Mouse (Mus musculus): ENCODE data around the gene Sik3. TPM values are rescaled to one million over a fixed set of nuclear protein-coding genes. Genes with fewer than 3 reads are reported as not detected.

The Sik3 gene
- polyA plus RNA-seq, 1 experiment from 2014 or later, result 9.6 TPM

DNA sequence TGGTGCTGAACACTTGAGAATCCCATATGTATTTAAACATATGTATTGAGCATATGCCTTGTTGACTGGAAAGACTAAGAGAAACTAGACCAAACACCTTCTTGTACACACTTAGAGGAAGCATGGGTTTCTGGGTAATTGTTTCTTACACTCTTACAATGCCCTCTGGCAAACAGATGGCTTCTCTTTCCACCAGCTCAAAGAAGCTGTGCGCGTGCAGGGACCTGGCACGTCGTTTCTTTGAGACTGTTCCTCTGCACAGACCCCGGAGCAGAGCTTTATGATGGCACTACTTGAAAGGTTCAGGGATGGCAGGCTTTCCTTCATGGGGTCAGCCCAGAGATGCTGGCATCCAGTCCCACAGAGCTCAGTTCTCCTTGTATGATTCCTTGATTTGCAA is 176.3 kb downstream of the Sik3 start:
- Histone ChIP-seq H3K27me3 (ENCODE audit: control insufficient read depth, insufficient read depth, low read length) (no peaks in the 10 kb centered on the region), H3K9ac (replicated peaks; ENCODE audit: low read depth, low read length) (no peak overlapping the region), H3K27ac (ENCODE audit: low read length) (no peak overlapping the region), H3K4me1 (ENCODE audit: control insufficient read depth, insufficient read depth, low read length) (no peaks in the 10 kb centered on the region), H3K4me3 (ENCODE audit: low read depth, low read length) (no peak overlapping the region), H3K4me2 (replicated peaks; ENCODE audit: low read depth, low read length) (no peak overlapping the region), H3K36me3 (ENCODE audit: control insufficient read depth, insufficient read depth, low read length) (no peaks in the 10 kb centered on the region), H3K9me3 (ENCODE audit: control insufficient read depth, low read depth, low read length) (no peaks in the 10 kb centered on the region)
- WGBS, result 89% methylated on average over 5 of the region's 5 CpGs
- no peak for ATAC-seq (ENCODE audit: insufficient number of reproducible peaks, insufficient read depth, low FRiP score, low read depth)

DNA sequence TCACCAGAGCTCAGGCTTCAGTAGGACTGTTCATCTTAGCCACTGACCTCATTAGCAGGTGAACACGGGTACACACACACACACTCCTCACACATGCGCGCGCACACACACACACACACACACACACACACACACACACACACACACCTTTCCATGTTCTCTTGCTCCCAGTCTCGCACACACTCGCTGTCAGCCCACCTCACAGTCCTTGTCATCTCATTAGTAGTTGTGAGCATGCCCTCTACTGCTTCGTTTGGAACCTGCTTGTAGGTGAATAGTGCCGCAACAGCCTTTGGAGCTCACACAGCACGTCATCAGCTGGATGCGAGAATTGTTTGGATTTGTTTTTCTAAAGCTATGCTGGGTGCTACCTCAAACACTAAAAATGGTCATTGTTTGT is 176.8 kb downstream of the Sik3 start:
- H3K27ac ChIP-seq (ENCODE audit: low read length), result no peak overlapping the region
- H3K27me3 ChIP-seq (ENCODE audit: control insufficient read depth, insufficient read depth, low read length), result no peaks in the 10 kb centered on the region
- 84% methylated on average over 10 of the region's 10 CpGs for WGBS
- no peak for ATAC-seq (ENCODE audit: insufficient number of reproducible peaks, insufficient read depth, low FRiP score, low read depth)
- H3K9me3 ChIP-seq (ENCODE audit: control insufficient read depth, low read depth, low read length), result no peaks in the 10 kb centered on the region
- no peaks in the 10 kb centered on the region for H3K36me3 ChIP-seq (ENCODE audit: control insufficient read depth, insufficient read depth, low read length)
- no peak overlapping the region for H3K4me2 ChIP-seq (replicated peaks; ENCODE audit: low read depth, low read length)
- no peak overlapping the region for H3K9ac ChIP-seq (replicated peaks; ENCODE audit: low read depth, low read length)
- H3K4me1 ChIP-seq (ENCODE audit: control insufficient read depth, insufficient read depth, low read length), result no peaks in the 10 kb centered on the region
- no peak overlapping the region for H3K4me3 ChIP-seq (ENCODE audit: low read depth, low read length)

DNA sequence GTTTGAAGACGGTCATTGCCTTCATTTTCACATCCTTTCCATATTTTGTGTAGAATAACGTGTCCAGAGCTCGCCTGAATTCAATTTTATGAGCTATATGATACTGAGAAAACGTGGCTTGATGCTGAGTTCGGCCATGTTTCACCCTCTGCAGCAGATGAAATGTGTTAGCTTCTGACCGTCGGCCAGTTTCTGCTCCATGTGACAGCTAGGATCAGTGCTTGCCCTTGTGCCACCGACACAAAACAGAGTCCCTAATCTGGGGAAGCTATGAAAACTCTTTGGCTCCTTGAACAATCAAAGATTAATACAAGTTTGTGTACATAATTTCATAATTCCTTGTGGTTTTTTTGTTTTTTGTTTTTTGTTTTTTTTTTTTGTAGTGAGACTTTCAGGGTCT is 178.6 kb downstream of the Sik3 start:
- H3K27me3 ChIP-seq (ENCODE audit: control insufficient read depth, insufficient read depth, low read length), result no peaks in the 10 kb centered on the region
- H3K9ac ChIP-seq (replicated peaks; ENCODE audit: low read depth, low read length), result no peak overlapping the region
- 52% methylated on average over 8 of the region's 8 CpGs for WGBS
- H3K9me3 ChIP-seq (ENCODE audit: control insufficient read depth, low read depth, low read length), result no peaks in the 10 kb centered on the region
- H3K36me3 ChIP-seq (ENCODE audit: control insufficient read depth, insufficient read depth, low read length), result peaks cover 5% of the 10 kb centered on the region; the same call in 1 of the 2 replicates
- no peaks in the 10 kb centered on the region for H3K4me1 ChIP-seq (ENCODE audit: control insufficient read depth, insufficient read depth, low read length)
- H3K4me3 ChIP-seq (ENCODE audit: low read depth, low read length), result no peak overlapping the region
- ATAC-seq (ENCODE audit: insufficient number of reproducible peaks, insufficient read depth, low FRiP score, low read depth), result no peak
- H3K27ac ChIP-seq (ENCODE audit: low read length), result no peak overlapping the region
- H3K4me2 ChIP-seq (replicated peaks; ENCODE audit: low read depth, low read length), result no peak overlapping the region

GRCm38 (mm10) chr9:46191644-46192043 is 179.0 kb downstream of the Sik3 start:
- Histone ChIP-seq H3K4me1 (ENCODE audit: control insufficient read depth, insufficient read depth, low read length) (no peaks in the 10 kb centered on the region), H3K9me3 (ENCODE audit: control insufficient read depth, low read depth, low read length) (no peaks in the 10 kb centered on the region), H3K27ac (ENCODE audit: low read length) (no peak overlapping the region), H3K27me3 (ENCODE audit: control insufficient read depth, insufficient read depth, low read length) (no peaks in the 10 kb centered on the region), H3K4me2 (replicated peaks; ENCODE audit: low read depth, low read length) (no peak overlapping the region), H3K36me3 (ENCODE audit: control insufficient read depth, insufficient read depth, low read length) (peaks cover 6% of the 10 kb centered on the region; the same call in 1 of the 2 replicates), H3K4me3 (ENCODE audit: low read depth, low read length) (no peak overlapping the region), H3K9ac (replicated peaks; ENCODE audit: low read depth, low read length) (no peak overlapping the region)
- ATAC-seq (ENCODE audit: insufficient number of reproducible peaks, insufficient read depth, low FRiP score, low read depth), result no peak
- WGBS, result 24% methylated on average over 1 of the region's 1 CpGs

- Histone ChIP-seq H3K4me1 (ENCODE audit: control insufficient read depth, insufficient read depth, low read length) (no peaks in the 10 kb centered on the region), H3K27me3 (ENCODE audit: control insufficient read depth, insufficient read depth, low read length) (no peaks in the 10 kb centered on the region), H3K9me3 (ENCODE audit: control insufficient read depth, low read depth, low read length) (no peaks in the 10 kb centered on the region), H3K4me3 (ENCODE audit: low read depth, low read length) (no peak overlapping the region), H3K36me3 (ENCODE audit: control insufficient read depth, insufficient read depth, low read length) (peaks cover 9% of the 10 kb centered on the region), H3K9ac (replicated peaks; ENCODE audit: low read depth, low read length) (no peak overlapping the region), H3K27ac (ENCODE audit: low read length) (no peak overlapping the region), H3K4me2 (replicated peaks; ENCODE audit: low read depth, low read length) (no peak overlapping the region)
- no peak for ATAC-seq (ENCODE audit: insufficient number of reproducible peaks, insufficient read depth, low FRiP score, low read depth)
- 90% methylated on average over 6 of the region's 6 CpGs for WGBS
Observed at GRCm38 (mm10) chr9:46192642-46193041, 180.0 kb downstream of the Sik3 start.

GRCm38 (mm10) chr9:46194809-46195208 is 182.2 kb downstream of the Sik3 start:
- H3K9me3 ChIP-seq (ENCODE audit: control insufficient read depth, low read depth, low read length), result no peaks in the 10 kb centered on the region
- H3K4me2 ChIP-seq (replicated peaks; ENCODE audit: low read depth, low read length), result no peak overlapping the region
- no peak overlapping the region for H3K27ac ChIP-seq (ENCODE audit: low read length)
- WGBS, result 86% methylated on average over 9 of the region's 9 CpGs
- H3K4me1 ChIP-seq (ENCODE audit: control insufficient read depth, insufficient read depth, low read length), result no peaks in the 10 kb centered on the region
- H3K27me3 ChIP-seq (ENCODE audit: control insufficient read depth, insufficient read depth, low read length), result no peaks in the 10 kb centered on the region
- ATAC-seq (ENCODE audit: insufficient number of reproducible peaks, insufficient read depth, low FRiP score, low read depth), result no peak
- no peak overlapping the region for H3K4me3 ChIP-seq (ENCODE audit: low read depth, low read length)
- no peak overlapping the region for H3K9ac ChIP-seq (replicated peaks; ENCODE audit: low read depth, low read length)
- peaks cover 21% of the 10 kb centered on the region for H3K36me3 ChIP-seq (ENCODE audit: control insufficient read depth, insufficient read depth, low read length)

DNA sequence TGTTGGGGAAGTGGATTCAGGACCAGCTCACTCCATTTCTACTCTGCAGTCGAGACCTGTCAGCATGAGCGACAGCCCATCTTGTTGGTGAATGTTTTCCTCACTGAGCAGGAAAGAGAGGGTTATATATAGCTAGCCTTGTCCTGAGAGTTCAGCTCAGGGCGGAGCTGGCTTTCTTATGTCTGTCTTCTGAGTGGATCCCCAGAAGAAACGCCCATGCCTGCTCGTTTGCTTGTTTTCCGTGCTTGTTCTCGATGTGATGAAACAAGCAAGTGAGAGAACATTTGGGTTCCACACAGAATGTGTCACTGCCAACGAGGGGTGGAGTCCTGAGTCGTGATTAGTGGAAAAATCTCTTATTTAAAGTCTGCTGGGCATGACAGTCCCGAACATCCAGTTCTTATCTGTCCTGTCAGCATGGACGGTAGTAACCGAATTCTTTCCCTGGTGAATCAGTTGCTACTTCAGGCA is 184.1 kb downstream of the Sik3 start:
- Histone ChIP-seq H3K9me3 (ENCODE audit: control insufficient read depth, low read depth, low read length) (no peaks in the 10 kb centered on the region), H3K36me3 (ENCODE audit: control insufficient read depth, insufficient read depth, low read length) (peaks cover 35% of the 10 kb centered on the region), H3K27me3 (ENCODE audit: control insufficient read depth, insufficient read depth, low read length) (no peaks in the 10 kb centered on the region), H3K4me3 (ENCODE audit: low read depth, low read length) (no peak overlapping the region), H3K4me2 (replicated peaks; ENCODE audit: low read depth, low read length) (no peak overlapping the region), H3K27ac (ENCODE audit: low read length) (no peak overlapping the region), H3K9ac (replicated peaks; ENCODE audit: low read depth, low read length) (no peak overlapping the region), H3K4me1 (ENCODE audit: control insufficient read depth, insufficient read depth, low read length) (no peaks in the 10 kb centered on the region)
- 75% methylated on average over 12 of the region's 12 CpGs for whole genome bisulfite sequencing
- no peak for ATAC-seq (ENCODE audit: insufficient number of reproducible peaks, insufficient read depth, low FRiP score, low read depth)

DNA sequence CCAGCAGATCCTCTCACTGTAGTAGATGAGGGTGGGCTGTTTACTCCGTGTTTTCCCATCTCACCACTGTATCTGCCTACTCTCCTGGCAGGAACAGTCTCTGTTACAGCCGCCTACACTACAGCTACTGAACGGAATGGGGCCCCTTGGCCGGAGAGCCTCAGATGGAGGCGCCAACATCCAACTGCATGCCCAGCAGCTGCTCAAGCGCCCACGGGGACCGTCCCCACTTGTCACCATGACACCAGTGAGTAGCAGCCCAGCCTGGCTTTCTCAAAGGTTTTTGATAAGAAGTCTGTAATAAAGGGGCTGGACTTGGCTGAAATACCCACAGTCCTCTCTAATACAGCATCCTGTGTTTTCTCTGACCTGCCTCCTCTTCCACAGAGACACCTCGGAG is 185.8 kb downstream of the Sik3 start:
- no peak for ATAC-seq (ENCODE audit: insufficient number of reproducible peaks, insufficient read depth, low FRiP score, low read depth)
- 88% methylated on average over 9 of the region's 9 CpGs for WGBS
- Histone ChIP-seq H3K4me1 (ENCODE audit: control insufficient read depth, insufficient read depth, low read length) (no peaks in the 10 kb centered on the region), H3K4me2 (replicated peaks; ENCODE audit: low read depth, low read length) (no peak overlapping the region), H3K9ac (replicated peaks; ENCODE audit: low read depth, low read length) (no peak overlapping the region), H3K4me3 (ENCODE audit: low read depth, low read length) (no peak overlapping the region), H3K9me3 (ENCODE audit: control insufficient read depth, low read depth, low read length) (no peaks in the 10 kb centered on the region), H3K27me3 (ENCODE audit: control insufficient read depth, insufficient read depth, low read length) (no peaks in the 10 kb centered on the region), H3K36me3 (ENCODE audit: control insufficient read depth, insufficient read depth, low read length) (peaks cover 42% of the 10 kb centered on the region), H3K27ac (ENCODE audit: low read length) (no peak overlapping the region)

DNA sequence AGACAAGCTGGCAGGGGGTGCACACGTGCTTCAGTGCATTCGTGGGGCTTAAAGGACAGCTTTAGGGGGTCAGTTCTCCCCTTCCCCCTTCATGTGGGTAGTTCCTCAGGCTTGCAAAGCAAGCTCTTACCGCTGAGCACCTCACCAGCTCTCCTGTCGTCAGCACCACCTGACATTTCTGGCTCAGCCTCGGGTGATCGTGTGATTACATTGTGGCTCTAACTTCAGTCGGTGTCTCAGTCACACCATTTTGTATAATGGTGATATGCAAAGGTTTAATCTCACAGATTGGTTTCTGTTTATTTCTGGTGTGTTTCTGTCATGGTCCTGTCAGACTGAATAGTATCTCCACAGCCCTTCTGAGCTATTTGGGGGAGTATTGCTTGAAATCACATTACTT is 186.3 kb downstream of the Sik3 start:
- Histone ChIP-seq H3K9me3 (ENCODE audit: control insufficient read depth, low read depth, low read length) (no peaks in the 10 kb centered on the region), H3K27me3 (ENCODE audit: control insufficient read depth, insufficient read depth, low read length) (no peaks in the 10 kb centered on the region), H3K4me3 (ENCODE audit: low read depth, low read length) (no peak overlapping the region), H3K4me2 (replicated peaks; ENCODE audit: low read depth, low read length) (no peak overlapping the region), H3K27ac (ENCODE audit: low read length) (no peak overlapping the region), H3K4me1 (ENCODE audit: control insufficient read depth, insufficient read depth, low read length) (no peaks in the 10 kb centered on the region), H3K36me3 (ENCODE audit: control insufficient read depth, insufficient read depth, low read length) (peaks cover 43% of the 10 kb centered on the region), H3K9ac (replicated peaks; ENCODE audit: low read depth, low read length) (no peak overlapping the region)
- no peak for ATAC-seq (ENCODE audit: insufficient number of reproducible peaks, insufficient read depth, low FRiP score, low read depth)
- WGBS, result 89% methylated on average over 7 of the region's 7 CpGs

Measured in stomach, embryonic 14.5 days (tissue).